Mouse (Mus musculus) cerebellum, postnatal 4 days (tissue): ENCODE data around the gene Gdpd2.

ENCODE experiments used
- DNase-seq, 2 experiments: peaks; one replicate each; pipeline ENCODE4 v3.0.0; 2022; ENCODE audit warnings: low spot score in 2 of 2, mixed read lengths in 1 of 2

Gdpd2 gene

DNA sequence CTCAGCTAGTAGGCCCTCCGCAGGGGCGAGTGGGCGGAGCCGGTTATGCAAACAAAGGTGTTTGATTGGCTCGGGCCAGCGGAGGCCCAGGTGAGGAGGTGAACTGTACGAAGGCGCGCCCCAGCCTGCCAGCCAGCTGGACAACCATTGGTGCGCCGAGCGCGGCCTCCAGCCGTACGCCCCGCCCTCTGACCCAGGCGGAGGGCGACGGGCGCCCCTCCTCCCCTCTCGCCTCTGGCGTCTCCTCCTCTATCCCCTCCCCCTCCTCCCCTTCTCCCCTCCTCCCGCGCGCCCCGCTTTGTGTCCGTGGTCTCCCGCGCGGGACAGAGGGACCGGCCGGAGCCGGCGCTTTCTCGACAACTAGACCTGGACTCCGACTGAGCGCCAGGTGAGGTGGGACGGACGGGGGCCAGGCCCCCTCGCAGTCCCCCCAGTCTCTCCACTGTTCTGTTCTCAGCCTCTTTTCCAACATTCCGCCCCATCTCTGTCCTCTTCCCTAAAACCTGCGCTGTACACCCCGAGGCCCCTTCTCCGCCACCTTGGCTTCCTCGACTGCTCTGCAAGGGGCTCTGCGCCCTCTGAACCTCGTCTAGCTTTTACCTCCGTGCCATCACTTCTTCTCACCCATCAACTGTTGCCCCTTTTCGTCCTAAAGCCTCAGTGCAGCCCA, 47.4 kb downstream of the Gdpd2 start:
- DNase-seq = peak in 1 of 2 experiments; percentile 51

DNA sequence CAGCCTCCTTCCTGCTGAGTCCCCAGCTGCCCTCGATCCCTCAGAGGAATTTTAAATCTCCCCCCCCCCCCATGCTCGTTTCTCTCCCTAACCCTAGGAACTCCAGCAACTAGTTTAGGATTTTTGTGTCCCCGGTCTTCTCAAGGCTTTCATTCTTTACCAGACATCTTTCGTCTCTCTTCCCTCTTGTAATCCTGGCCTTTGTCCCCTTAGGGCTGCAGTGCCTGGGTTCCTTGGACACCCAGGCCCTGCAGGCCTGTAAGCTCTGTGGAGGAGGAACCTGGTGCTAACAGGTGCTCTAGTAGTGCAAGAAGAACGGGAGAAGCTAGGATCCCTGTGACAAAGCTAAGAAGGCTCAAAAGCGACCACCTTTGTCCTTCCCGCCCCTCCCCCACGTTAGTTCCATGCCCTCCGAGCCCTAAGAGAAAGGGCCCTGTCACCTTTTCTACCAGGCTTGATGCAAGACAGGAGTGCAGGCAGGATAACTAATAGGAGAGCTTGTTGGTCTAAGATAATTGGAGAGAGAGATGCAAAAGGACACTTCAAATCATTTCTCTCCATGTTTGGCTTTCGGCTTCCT, 48.1 kb downstream of the Gdpd2 start:
- no peak for DNase-seq

DNA sequence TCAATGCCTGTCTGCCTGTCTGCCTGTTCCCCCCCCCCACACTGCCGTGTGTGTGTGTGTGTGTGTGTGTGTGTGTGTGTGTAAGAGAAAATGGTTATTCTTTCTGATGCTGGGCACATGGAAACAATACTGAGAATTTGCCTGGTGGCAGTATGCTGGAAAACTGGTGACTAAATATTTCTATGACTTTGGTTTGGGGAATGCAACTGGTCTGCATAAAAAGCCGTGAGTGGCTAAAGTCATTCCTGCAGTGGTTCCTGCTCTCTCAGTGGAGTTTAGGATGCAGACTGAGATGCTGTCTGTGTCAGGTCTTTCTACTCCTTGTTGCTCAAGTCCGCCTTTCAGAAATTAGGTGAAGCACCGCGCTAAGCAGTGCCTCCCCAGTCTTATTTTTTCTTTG, 48.7 kb downstream of the Gdpd2 start:
- DNase-seq = no peak
